ENCODE assay signal across 12 mouse cellular contexts in the genomic region with DNA sequence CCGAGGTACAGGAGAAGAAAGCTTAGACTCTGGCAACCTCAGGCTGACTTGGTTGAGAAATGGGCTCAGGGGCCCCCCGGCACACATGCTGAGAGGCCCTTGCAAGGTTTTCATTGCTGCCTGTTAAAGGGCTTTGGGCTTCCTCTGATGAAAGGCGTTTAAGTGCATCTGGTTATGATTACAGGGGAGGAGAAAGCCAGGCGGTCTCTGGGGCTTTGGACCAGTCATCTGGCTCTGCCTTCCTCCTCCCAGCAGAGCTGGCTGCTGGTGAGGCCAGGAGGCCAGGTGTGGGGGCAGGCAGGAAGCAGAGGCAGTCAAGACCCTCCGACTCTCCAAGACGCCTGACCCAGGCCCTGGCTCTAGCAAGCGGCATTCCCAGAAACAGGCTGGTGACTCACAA. TPM values are rescaled to one million over a fixed set of nuclear protein-coding genes. Genes with fewer than 3 reads are reported as not detected.
DNase-seq lines count a peak whose midpoint lies in the region; ATAC-seq lines count a peak whose summit lies in the region.
"Had no signal": no experiment of that assay in that cellular context is flagged by ENCODE, and none has a peak within 500 bp of the region (broad histone marks: within the 10 kb centered on the region; RNA-seq: fewer than 3 reads in every experiment).

No protein-coding gene starts in this region.

- WGBS in forebrain, embryonic 16.5 days, result 23% methylated on average over 7 of the region's 7 CpGs
- WGBS in forebrain, embryonic 15.5 days, result 39% methylated on average over 7 of the region's 7 CpGs
- 5% methylated on average over 7 of the region's 7 CpGs for WGBS in limb, embryonic 13.5 days
- WGBS in intestine, embryonic 16.5 days, result 27% methylated on average over 7 of the region's 7 CpGs

- H3K4me3 ChIP-seq in forebrain, embryonic 16.5 days (replicated peaks; ENCODE audit: low read length), result no peak overlapping the region
- no peak overlapping the region for H3K4me3 ChIP-seq in forebrain, embryonic 15.5 days
- no peak overlapping the region for H3K4me3 ChIP-seq in limb, embryonic 13.5 days
- no peak overlapping the region for H3K4me3 ChIP-seq in intestine, embryonic 16.5 days (ENCODE audit: low read length)

- H3K27me3 ChIP-seq in forebrain, embryonic 16.5 days (replicated peaks; ENCODE audit: control insufficient read depth, insufficient read depth, low read length), result peaks cover 8% of the 10 kb centered on the region; the same call in 1 of the 2 replicates
- peaks cover 26% of the 10 kb centered on the region for H3K27me3 ChIP-seq in forebrain, embryonic 15.5 days
- peaks cover 80% of the 10 kb centered on the region for H3K27me3 ChIP-seq in limb, embryonic 13.5 days
- peaks cover 14% of the 10 kb centered on the region for H3K27me3 ChIP-seq in intestine, embryonic 16.5 days (replicated peaks; ENCODE audit: control insufficient read depth, insufficient read depth, low read length)

- peaks cover 22% of the 10 kb centered on the region for H3K4me1 ChIP-seq in forebrain, embryonic 16.5 days (replicated peaks; ENCODE audit: control insufficient read depth, insufficient read depth, low read length)
- H3K4me1 ChIP-seq in forebrain, embryonic 15.5 days, result peaks cover 23% of the 10 kb centered on the region
- peaks cover 35% of the 10 kb centered on the region for H3K4me1 ChIP-seq in limb, embryonic 13.5 days
- H3K4me1 ChIP-seq in intestine, embryonic 16.5 days (ENCODE audit: control insufficient read depth, insufficient read depth, low read length), result peaks cover 21% of the 10 kb centered on the region

- no peaks in the 10 kb centered on the region for H3K9me3 ChIP-seq in forebrain, embryonic 16.5 days (ENCODE audit: control insufficient read depth, low read length)
- H3K9me3 ChIP-seq in forebrain, embryonic 15.5 days, result no peaks in the 10 kb centered on the region
- H3K9me3 ChIP-seq in limb, embryonic 13.5 days, result no peaks in the 10 kb centered on the region
- H3K9me3 ChIP-seq in intestine, embryonic 16.5 days (ENCODE audit: control insufficient read depth, low read length), result no peaks in the 10 kb centered on the region
- H3K9me3 ChIP-seq: liver, embryonic 13.5 days had no signal

- no peak overlapping the region for H3K9ac ChIP-seq in forebrain, embryonic 16.5 days (replicated peaks; ENCODE audit: low read depth, low read length)
- no peak overlapping the region for H3K9ac ChIP-seq in forebrain, embryonic 15.5 days (replicated peaks)
- H3K9ac ChIP-seq in limb, embryonic 13.5 days, result no peak overlapping the region
- H3K9ac ChIP-seq in intestine, embryonic 16.5 days (ENCODE audit: low read depth, low read length), result no peak overlapping the region
- H3K9ac ChIP-seq: liver, embryonic 13.5 days had no signal

- H3K4me2 ChIP-seq in forebrain, embryonic 16.5 days (ENCODE audit: low read length), result peak overlapping the region; percentile 11; the same call in 1 of the 2 replicates
- no peak overlapping the region for H3K4me2 ChIP-seq in forebrain, embryonic 15.5 days (replicated peaks)
- H3K4me2 ChIP-seq in limb, embryonic 13.5 days (replicated peaks), result peak overlapping the region; percentile 61
- no peak overlapping the region for H3K4me2 ChIP-seq in intestine, embryonic 16.5 days (ENCODE audit: low read depth, low read length)

- no peaks in the 10 kb centered on the region for H3K36me3 ChIP-seq in forebrain, embryonic 16.5 days (ENCODE audit: control insufficient read depth, insufficient read depth)
- no peaks in the 10 kb centered on the region for H3K36me3 ChIP-seq in forebrain, embryonic 15.5 days
- H3K36me3 ChIP-seq in limb, embryonic 13.5 days, result no peaks in the 10 kb centered on the region
- H3K36me3 ChIP-seq in intestine, embryonic 16.5 days (ENCODE audit: control insufficient read depth, insufficient read depth, low read length), result no peaks in the 10 kb centered on the region
- H3K36me3 ChIP-seq: liver, embryonic 13.5 days had no signal

- DNase-seq in thymus, postnatal 25 days, result peak; percentile 30
- no peak for DNase-seq in thymus, adult 18-20 months
- DNase-seq in urinary bladder, adult 2 months (ENCODE audit: low spot score), result no peak
- DNase-seq in c-Kit-positive CD71-positive TER-119-positive erythroid progenitor cells, embryonic 14.5 days (ENCODE audit: low spot score), result no peak
- DNase-seq: cerebellum, adult 11-12 months; kidney, adult 9 months; liver, embryonic 13.5 days; right cerebral cortex, postnatal 14 days had no signal

- ATAC-seq in forebrain, embryonic 16.5 days, result no peak
- ATAC-seq in forebrain, embryonic 15.5 days (replicated peaks), result no peak
- ATAC-seq in limb, embryonic 13.5 days (ENCODE audit: low FRiP score, low read depth), result peak; percentile 65; the same call in 1 of the 2 replicates
- no peak for ATAC-seq in intestine, embryonic 16.5 days

- no peak overlapping the region for H3K27ac ChIP-seq in forebrain, embryonic 16.5 days (ENCODE audit: low read length)
- no peak overlapping the region for H3K27ac ChIP-seq in forebrain, embryonic 15.5 days (replicated peaks)
- no peak overlapping the region for H3K27ac ChIP-seq in limb, embryonic 13.5 days
- H3K27ac ChIP-seq in intestine, embryonic 16.5 days (ENCODE audit: low read length), result no peak overlapping the region
- H3K27ac ChIP-seq: liver, embryonic 13.5 days had no signal

RNA-seq across cellular contexts. Expression of a gene that starts 9.7 kb away (rescaled TPM):
- 17.4 and 18.1 TPM in 2 replicates for polyA plus RNA-seq in forebrain, embryonic 16.5 days (2015; fragmentation: Nextera tagmentation; extraction: Ambion mirVana)
- 18.6 and 18.8 TPM in 2 replicates for polyA plus RNA-seq in forebrain, embryonic 15.5 days (2015; fragmentation: Nextera tagmentation; extraction: Ambion mirVana)
- polyA plus RNA-seq in limb, embryonic 13.5 days (2015; fragmentation: Nextera tagmentation; extraction: Ambion mirVana), result 16.8 and 17.8 TPM in 2 replicates
- 7.5 and 11.9 TPM in 2 replicates for polyA plus RNA-seq in urinary bladder, adult 2 months (2012; rRNA removed)
- polyA plus RNA-seq in intestine, embryonic 16.5 days (2015; fragmentation: Nextera tagmentation; extraction: Ambion mirVana), result 8.1 and 9.8 TPM in 2 replicates

Comparison
In these comparisons a context has a peak if more than half of its experiments do, and no peak if none do; other contexts are left out.
1. H3K4me2 ChIP-seq: peak in forebrain, embryonic 16.5 days (single experiment) and limb, embryonic 13.5 days (single experiment); none in forebrain, embryonic 15.5 days (single experiment) and intestine, embryonic 16.5 days (single experiment).